8 mouse cellular contexts compared by ENCODE assay signal in genomic region chr17:6959543-6960259, GRCm38 (mm10). TPM values are rescaled to one million over a fixed set of nuclear protein-coding genes. Genes with fewer than 3 reads are reported as not detected.
DNase-seq lines count a peak whose midpoint lies in the region; ATAC-seq and TF ChIP-seq lines count a peak whose summit lies in the region.
"Not testable (repeated sequence)": the region's sequence is repeated elsewhere in the genome, so short reads cannot be mapped to it uniquely, and the experiment has no call there.

No protein-coding gene starts in this region.

- H3K27ac ChIP-seq in bone marrow macrophage, adult 2 months (ENCODE audit: insufficient read depth, low read depth, low read length); forebrain, embryonic 14.5 days (ENCODE audit: low read depth, low read length); heart, embryonic 16.5 days (ENCODE audit: low read length); intestine, embryonic 16.5 days (ENCODE audit: low read length); liver, embryonic 15.5 days (replicated peaks); midbrain, embryonic 15.5 days; stomach, postnatal 0 days (replicated peaks): not testable (repeated sequence)

- TF ChIP-seq POLR2A in bone marrow macrophage, adult 2 months (IDR thresholded peaks at IDR 0.05; ENCODE audit: borderline replicate concordance, low read depth, low read length): not testable (repeated sequence)

- not testable (repeated sequence) for H3K27me3 ChIP-seq in forebrain, embryonic 14.5 days (replicated peaks; ENCODE audit: control insufficient read depth, insufficient read depth, low read length); heart, embryonic 16.5 days (ENCODE audit: control insufficient read depth, insufficient read depth, low read length); intestine, embryonic 16.5 days (replicated peaks; ENCODE audit: control insufficient read depth, insufficient read depth, low read length); liver, embryonic 15.5 days; midbrain, embryonic 15.5 days (replicated peaks); stomach, postnatal 0 days (ENCODE audit: control insufficient read depth, insufficient read depth, low read length)

- not testable (repeated sequence) for TF ChIP-seq EP300 in stomach, postnatal 0 days (optimal IDR thresholded peaks at IDR 0.05)

- WGBS in forebrain, embryonic 14.5 days: 53% methylated on average over 5 of the region's 6 CpGs
- WGBS in heart, embryonic 16.5 days: 59% methylated on average over 3 of the region's 6 CpGs
- whole genome bisulfite sequencing in intestine, embryonic 16.5 days: 60% methylated on average over 3 of the region's 6 CpGs
- 55% methylated on average over 5 of the region's 6 CpGs for WGBS in liver, embryonic 15.5 days (ENCODE audit: insufficient replicate concordance)
- 61% methylated on average over 5 of the region's 6 CpGs for WGBS in midbrain, embryonic 15.5 days
- WGBS in stomach, postnatal 0 days: 59% methylated on average over 3 of the region's 6 CpGs

- not testable (repeated sequence) for H3K4me1 ChIP-seq in bone marrow macrophage, adult 2 months (ENCODE audit: control insufficient read depth, insufficient read depth, low read length); forebrain, embryonic 14.5 days (ENCODE audit: control insufficient read depth, insufficient read depth, low read length); heart, embryonic 16.5 days (ENCODE audit: control insufficient read depth, insufficient read depth, low read length); intestine, embryonic 16.5 days (ENCODE audit: control insufficient read depth, insufficient read depth, low read length); liver, embryonic 15.5 days (replicated peaks); midbrain, embryonic 15.5 days; stomach, postnatal 0 days (replicated peaks; ENCODE audit: control insufficient read depth, insufficient read depth)

- peak overlapping the region; percentile 60 for H3K4me3 ChIP-seq in bone marrow macrophage, adult 2 months (ENCODE audit: insufficient read depth, low read length)
- not testable (repeated sequence) for H3K4me3 ChIP-seq in forebrain, embryonic 14.5 days (ENCODE audit: low read depth, low read length); stomach, postnatal 0 days (ENCODE audit: low read depth, low read length)
- H3K4me3 ChIP-seq in heart, embryonic 16.5 days (ENCODE audit: low read length): peak overlapping the region; percentile 59
- H3K4me3 ChIP-seq in intestine, embryonic 16.5 days (ENCODE audit: low read length): peak overlapping the region; percentile 52
- H3K4me3 ChIP-seq in liver, embryonic 15.5 days (replicated peaks): peak overlapping the region; percentile 66
- peak overlapping the region; percentile 50 for H3K4me3 ChIP-seq in midbrain, embryonic 15.5 days

- H3K9me3 ChIP-seq in forebrain, embryonic 14.5 days (replicated peaks; ENCODE audit: control insufficient read depth, low read length); heart, embryonic 16.5 days (replicated peaks; ENCODE audit: control insufficient read depth, low read length); intestine, embryonic 16.5 days (ENCODE audit: control insufficient read depth, low read length); liver, embryonic 15.5 days (replicated peaks); midbrain, embryonic 15.5 days; stomach, postnatal 0 days (ENCODE audit: control insufficient read depth, low read length): not testable (repeated sequence)

- not testable (repeated sequence) for H3K36me3 ChIP-seq in forebrain, embryonic 14.5 days (ENCODE audit: control insufficient read depth, insufficient read depth, low read length); heart, embryonic 16.5 days (ENCODE audit: control insufficient read depth, insufficient read depth); intestine, embryonic 16.5 days (ENCODE audit: control insufficient read depth, insufficient read depth, low read length); liver, embryonic 15.5 days (replicated peaks); midbrain, embryonic 15.5 days (replicated peaks); stomach, postnatal 0 days (ENCODE audit: control insufficient read depth, insufficient read depth, low read length)

- peak overlapping the region; percentile 42 for H3K4me2 ChIP-seq in forebrain, embryonic 14.5 days (ENCODE audit: low read length)
- H3K4me2 ChIP-seq in heart, embryonic 16.5 days (ENCODE audit: low read depth, low read length): peak overlapping the region; percentile 55
- peak overlapping the region; percentile 40 for H3K4me2 ChIP-seq in intestine, embryonic 16.5 days (ENCODE audit: low read depth, low read length)
- peak overlapping the region; percentile 64 for H3K4me2 ChIP-seq in liver, embryonic 15.5 days
- H3K4me2 ChIP-seq in midbrain, embryonic 15.5 days: peak overlapping the region; percentile 45
- H3K4me2 ChIP-seq in stomach, postnatal 0 days (replicated peaks; ENCODE audit: low read depth): 0 out of 2 replicates have a peak overlapping the region, but pooled peaks have one; percentile 43

- ATAC-seq in forebrain, embryonic 14.5 days; heart, embryonic 16.5 days (replicated peaks; ENCODE audit: extremely low read depth, insufficient read depth, low FRiP score); intestine, embryonic 16.5 days; liver, embryonic 15.5 days (ENCODE audit: insufficient read depth); midbrain, embryonic 15.5 days (replicated peaks); stomach, postnatal 0 days (ENCODE audit: low FRiP score, low TSS enrichment): not testable (repeated sequence)

- not testable (repeated sequence) for TF ChIP-seq CTCF in bone marrow macrophage, adult 2 months (IDR thresholded peaks at IDR 0.05; ENCODE audit: low read depth, low read length); stomach, postnatal 0 days (IDR thresholded peaks at IDR 0.05; ENCODE audit: low read depth)

- H3K9ac ChIP-seq in forebrain, embryonic 14.5 days (ENCODE audit: low read length); heart, embryonic 16.5 days (ENCODE audit: low read length); intestine, embryonic 16.5 days (ENCODE audit: low read depth, low read length); liver, embryonic 15.5 days; midbrain, embryonic 15.5 days; stomach, postnatal 0 days (ENCODE audit: low read length): not testable (repeated sequence)

- not testable (repeated sequence) for DNase-seq in forebrain, embryonic 14.5 days (ENCODE audit: low spot score); stomach, postnatal 0 days (ENCODE audit: low spot score)
- DNase-seq in kidney, postnatal 36 days: peak; percentile 29 to 55

RNA-seq across cellular contexts. Expression of gene Tagap1, which starts 1.3 kb away (rescaled TPM):
- 12.8 and 18.6 TPM in 2 replicates for polyA plus RNA-seq in bone marrow macrophage, adult 2 months (2012; ENCODE audit: insufficient read depth, insufficient read length, missing spikeins)
- 59.8 and 65.3 TPM in 2 replicates for polyA plus RNA-seq in forebrain, embryonic 14.5 days (2014; fragmentation: Nextera tagmentation; extraction: Ambion mirVana)
- 31.1 and 31.4 TPM in 2 replicates for polyA plus RNA-seq in heart, embryonic 16.5 days (2015; fragmentation: Nextera tagmentation; extraction: Ambion mirVana)
- polyA plus RNA-seq in intestine, embryonic 16.5 days (2015; fragmentation: Nextera tagmentation; extraction: Ambion mirVana): 29.7 and 37.8 TPM in 2 replicates
- 13.1 and 13.5 TPM in 2 replicates for polyA plus RNA-seq in liver, embryonic 15.5 days (2015; fragmentation: Nextera tagmentation; extraction: Ambion mirVana)
- 55.2 and 56.3 TPM in 2 replicates for polyA plus RNA-seq in midbrain, embryonic 15.5 days (2015; fragmentation: Nextera tagmentation; extraction: Ambion mirVana)
- 17.5 and 18.7 TPM in 2 replicates for polyA plus RNA-seq in stomach, postnatal 0 days (2015; fragmentation: Nextera tagmentation; extraction: Ambion mirVana)

RNA-seq across cellular contexts. Expression of gene Rnaset2b, which starts 10.7 kb away (rescaled TPM):
- polyA plus RNA-seq in bone marrow macrophage, adult 2 months (2012; ENCODE audit: insufficient read depth, insufficient read length, missing spikeins): 414 and 421 TPM in 2 replicates
- 93.3 and 108 TPM in 2 replicates for polyA plus RNA-seq in forebrain, embryonic 14.5 days (2014; fragmentation: Nextera tagmentation; extraction: Ambion mirVana)
- polyA plus RNA-seq in heart, embryonic 16.5 days (2015; fragmentation: Nextera tagmentation; extraction: Ambion mirVana): 271 and 281 TPM in 2 replicates
- polyA plus RNA-seq in intestine, embryonic 16.5 days (2015; fragmentation: Nextera tagmentation; extraction: Ambion mirVana): 265 and 286 TPM in 2 replicates
- 131 and 133 TPM in 2 replicates for polyA plus RNA-seq in liver, embryonic 15.5 days (2015; fragmentation: Nextera tagmentation; extraction: Ambion mirVana)
- polyA plus RNA-seq in midbrain, embryonic 15.5 days (2015; fragmentation: Nextera tagmentation; extraction: Ambion mirVana): 76.6 and 90.6 TPM in 2 replicates
- 240 and 249 TPM in 2 replicates for polyA plus RNA-seq in stomach, postnatal 0 days (2015; fragmentation: Nextera tagmentation; extraction: Ambion mirVana)

RNA-seq across cellular contexts. Expression of gene Rsph3b, which starts 11.2 kb away (rescaled TPM):
- 30.2 and 38.5 TPM in 2 replicates for polyA plus RNA-seq in bone marrow macrophage, adult 2 months (2012; ENCODE audit: insufficient read depth, insufficient read length, missing spikeins)
- 57.7 and 60.2 TPM in 2 replicates for polyA plus RNA-seq in forebrain, embryonic 14.5 days (2014; fragmentation: Nextera tagmentation; extraction: Ambion mirVana)
- polyA plus RNA-seq in heart, embryonic 16.5 days (2015; fragmentation: Nextera tagmentation; extraction: Ambion mirVana): 78.1 and 96.3 TPM in 2 replicates
- polyA plus RNA-seq in intestine, embryonic 16.5 days (2015; fragmentation: Nextera tagmentation; extraction: Ambion mirVana): 47.5 and 47.9 TPM in 2 replicates
- polyA plus RNA-seq in liver, embryonic 15.5 days (2015; fragmentation: Nextera tagmentation; extraction: Ambion mirVana): 11.6 and 13.4 TPM in 2 replicates
- 59.6 and 62.6 TPM in 2 replicates for polyA plus RNA-seq in midbrain, embryonic 15.5 days (2015; fragmentation: Nextera tagmentation; extraction: Ambion mirVana)
- polyA plus RNA-seq in stomach, postnatal 0 days (2015; fragmentation: Nextera tagmentation; extraction: Ambion mirVana): 36.4 and 39.0 TPM in 2 replicates

RNA-seq across cellular contexts. Expression of gene Gm49721, which starts 19.0 kb away (rescaled TPM):
- not detected in 2 replicates for polyA plus RNA-seq in bone marrow macrophage, adult 2 months (2012; ENCODE audit: insufficient read depth, insufficient read length, missing spikeins)
- polyA plus RNA-seq in forebrain, embryonic 14.5 days (2014; fragmentation: Nextera tagmentation; extraction: Ambion mirVana): 0.40 TPM in 1 of 2 replicates, not detected in the other
- 0.05 and 0.30 TPM in 2 replicates for polyA plus RNA-seq in heart, embryonic 16.5 days (2015; fragmentation: Nextera tagmentation; extraction: Ambion mirVana)
- polyA plus RNA-seq in intestine, embryonic 16.5 days (2015; fragmentation: Nextera tagmentation; extraction: Ambion mirVana): not detected in 2 replicates
- 0.07 TPM in 1 of 2 replicates, not detected in the other for polyA plus RNA-seq in liver, embryonic 15.5 days (2015; fragmentation: Nextera tagmentation; extraction: Ambion mirVana)
- 0.18 and 0.35 TPM in 2 replicates for polyA plus RNA-seq in midbrain, embryonic 15.5 days (2015; fragmentation: Nextera tagmentation; extraction: Ambion mirVana)
- polyA plus RNA-seq in stomach, postnatal 0 days (2015; fragmentation: Nextera tagmentation; extraction: Ambion mirVana): 0.17 TPM in 1 of 2 replicates, not detected in the other
